Mouse (Mus musculus) kidney, adult 2 months (tissue): ENCODE data around the gene Dio1.

Source experiments
- CTCF ChIP-seq: fragments of 200-500 bp; conservative IDR thresholded peaks from 2 replicates; pipeline ENCODE4 v1.5.1; 2011; ENCODE audit warnings: low read depth, mild to moderate bottlenecking, control low read depth, low read length, moderate library complexity, mixed read lengths; ENCODE audit not compliant: insufficient read depth, insufficient read length
- POLR2A ChIP-seq: fragments of 200-500 bp; IDR thresholded peaks from one replicate; pipeline ENCODE4 v1.6.1; 2011; ENCODE audit warnings: low read depth, low read length, control low read depth

- no peak for TF ChIP-seq CTCF
- TF ChIP-seq POLR2A: no peak
These were observed 34.4 kb upstream of the Dio1 start for GRCm38 (mm10) chr4:107341354-107341753.
